Mouse (Mus musculus) left cerebral cortex, adult 9 months (tissue): ENCODE measurements around the gene Ddc.

Experiments used
- DNase-seq, 2 experiments: peaks; one replicate each; pipeline ENCODE4 v3.0.0; 2022; ENCODE audit warnings: low spot score in 2 of 2

Gene Ddc

GRCm38 (mm10) chr11:11781728-11782127, 116.2 kb downstream of the Ddc start:
- DNase-seq = no peak

GRCm38 (mm10) chr11:11778345-11778744, 119.6 kb downstream of the Ddc start:
- peak in 1 of 2 experiments; percentile 8 for DNase-seq

- no peak for DNase-seq
Observed at GRCm38 (mm10) chr11:11777796-11778195, 120.1 kb downstream of the Ddc start.

GRCm38 (mm10) chr11:11777246-11777645, 120.7 kb downstream of the Ddc start:
- no peak for DNase-seq

GRCm38 (mm10) chr11:11776822-11777174, 121.1 kb downstream of the Ddc start:
- DNase-seq = no peak

GRCm38 (mm10) chr11:11776071-11776821, 121.7 kb downstream of the Ddc start:
- no peak for DNase-seq

- no peak for DNase-seq
Observed at GRCm38 (mm10) chr11:11774893-11775292, 123.1 kb downstream of the Ddc start.

GRCm38 (mm10) chr11:11774384-11774783, 123.6 kb downstream of the Ddc start:
- no peak for DNase-seq

- no peak for DNase-seq
Observed at GRCm38 (mm10) chr11:11772196-11772595, 125.7 kb downstream of the Ddc start.

- DNase-seq = no peak
Observed at GRCm38 (mm10) chr11:11770691-11771090, 127.3 kb downstream of the Ddc start.

- DNase-seq = no peak
Observed at GRCm38 (mm10) chr11:11769281-11769680, 128.7 kb downstream of the Ddc start.

- DNase-seq = no peak
Observed at GRCm38 (mm10) chr11:11768057-11768456, 129.9 kb downstream of the Ddc start.

GRCm38 (mm10) chr11:11766736-11767135, 131.2 kb downstream of the Ddc start:
- no peak for DNase-seq

GRCm38 (mm10) chr11:11766105-11766504, 131.8 kb downstream of the Ddc start:
- no peak for DNase-seq

GRCm38 (mm10) chr11:11765414-11765813, 132.5 kb downstream of the Ddc start:
- DNase-seq = no peak
